Mouse (Mus musculus): ENCODE results near the gene Zfp809. TPM values are rescaled to one million over a fixed set of nuclear protein-coding genes. Genes with fewer than 3 reads are reported as not detected.

The Zfp809 gene
- polyA plus RNA-seq, 1 experiment from 2014 or later, result 10.3 TPM

Other genes starting within 250 kb of the Zfp809 start
- gene Rgl3, start 236.3 kb upstream of the Zfp809 start, polyA plus RNA-seq (2014; fragmentation: Nextera tagmentation; extraction: Ambion mirVana), result 1.6 and 2.5 TPM in 2 replicates
- 1.8 and 2.1 TPM in 2 replicates for gene Ccdc151, start 223.1 kb upstream of the Zfp809 start, polyA plus RNA-seq (2014; fragmentation: Nextera tagmentation; extraction: Ambion mirVana)
- gene Prkcsh, start 222.9 kb upstream of the Zfp809 start, polyA plus RNA-seq (2014; fragmentation: Nextera tagmentation; extraction: Ambion mirVana), result 86.4 and 93.0 TPM in 2 replicates
- 0.10 and 0.11 TPM in 2 replicates for gene Elavl3, start 173.7 kb upstream of the Zfp809 start, polyA plus RNA-seq (2014; fragmentation: Nextera tagmentation; extraction: Ambion mirVana)
- not detected in 2 replicates for gene Gm49318, start 154.5 kb upstream of the Zfp809 start, polyA plus RNA-seq (2014; fragmentation: Nextera tagmentation; extraction: Ambion mirVana)
- 5.8 and 8.7 TPM in 2 replicates for gene Zfp653, start 154.3 kb upstream of the Zfp809 start, polyA plus RNA-seq (2014; fragmentation: Nextera tagmentation; extraction: Ambion mirVana)
- 29.1 and 29.9 TPM in 2 replicates for gene Ecsit, start 140.3 kb upstream of the Zfp809 start, polyA plus RNA-seq (2014; fragmentation: Nextera tagmentation; extraction: Ambion mirVana)
- gene Cnn1, start 126.5 kb upstream of the Zfp809 start, polyA plus RNA-seq (2014; fragmentation: Nextera tagmentation; extraction: Ambion mirVana), result 0.84 and 0.89 TPM in 2 replicates
- gene Elof1, start 108.5 kb upstream of the Zfp809 start, polyA plus RNA-seq (2014; fragmentation: Nextera tagmentation; extraction: Ambion mirVana), result 223 and 231 TPM in 2 replicates
- 13.2 and 14.2 TPM in 2 replicates for gene Acp5, start 90.0 kb upstream of the Zfp809 start, polyA plus RNA-seq (2014; fragmentation: Nextera tagmentation; extraction: Ambion mirVana)
- 58.4 and 60.8 TPM in 2 replicates for gene Pigyl, start 68.9 kb upstream of the Zfp809 start, polyA plus RNA-seq (2014; fragmentation: Nextera tagmentation; extraction: Ambion mirVana)
- 0.06 TPM in 1 of 2 replicates, not detected in the other for gene Zfp872, start 37.6 kb upstream of the Zfp809 start, polyA plus RNA-seq (2014; fragmentation: Nextera tagmentation; extraction: Ambion mirVana)
- gene Zfp599, start 34.2 kb downstream of the Zfp809 start, polyA plus RNA-seq (2014; fragmentation: Nextera tagmentation; extraction: Ambion mirVana), result 10.8 and 11.2 TPM in 2 replicates
- 30.8 and 36.4 TPM in 2 replicates for gene Zfp810, start 81.9 kb downstream of the Zfp809 start, polyA plus RNA-seq (2014; fragmentation: Nextera tagmentation; extraction: Ambion mirVana)
- 54.4 and 56.1 TPM in 2 replicates for gene Anln, start 163.5 kb downstream of the Zfp809 start, polyA plus RNA-seq (2014; fragmentation: Nextera tagmentation; extraction: Ambion mirVana)
- 6.9 and 8.8 TPM in 2 replicates for gene 9530077C05Rik, start 185.8 kb downstream of the Zfp809 start, polyA plus RNA-seq (2014; fragmentation: Nextera tagmentation; extraction: Ambion mirVana)
- gene Gm17545, start 228.6 kb downstream of the Zfp809 start, polyA plus RNA-seq (2014; fragmentation: Nextera tagmentation; extraction: Ambion mirVana), result not detected in 2 replicates
- gene Rp9, start 244.0 kb downstream of the Zfp809 start, polyA plus RNA-seq (2014; fragmentation: Nextera tagmentation; extraction: Ambion mirVana), result 62.7 TPM in 2 replicates